Mouse (Mus musculus): Measurements from ENCODE around the gene Ddx58. TPM values are rescaled to one million over a fixed set of nuclear protein-coding genes. Genes with fewer than 3 reads are reported as not detected.

Ddx58 gene
- polyA plus RNA-seq, 1 experiment from 2014 or later, result 3.4 TPM

DNA sequence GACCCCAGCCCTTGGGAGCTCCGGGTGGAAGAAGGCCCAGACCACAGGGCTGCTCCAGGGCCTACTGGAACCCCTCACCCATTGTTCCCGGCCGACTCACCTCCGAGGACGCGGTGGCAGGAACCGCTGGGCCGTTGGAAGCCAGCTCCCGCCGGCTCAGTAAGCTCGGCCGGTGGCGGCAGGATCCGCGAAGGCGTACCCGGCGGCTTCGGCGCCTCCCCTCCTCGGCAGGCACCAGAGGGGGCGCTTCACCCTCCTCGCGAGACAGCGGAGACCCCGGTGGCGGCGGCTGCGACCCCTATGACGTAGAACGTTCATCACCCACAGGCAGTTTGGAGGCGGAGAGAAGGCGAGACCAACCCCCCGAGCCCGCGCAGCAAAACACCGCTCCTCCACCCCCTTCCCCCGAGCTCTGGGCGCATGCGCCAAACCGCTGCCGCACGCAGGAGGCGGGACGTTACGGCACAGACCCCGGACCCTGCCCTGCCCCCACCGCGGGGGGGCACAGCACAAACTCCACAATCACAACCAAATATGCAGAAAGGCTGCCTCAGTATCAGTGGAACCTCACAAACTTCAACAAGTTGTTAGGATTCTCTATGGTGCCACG lies 28.7 kb upstream of the Ddx58 start:
- peaks cover 8% of the 10 kb centered on the region; the same call in 1 of the 2 replicates for H3K4me1 ChIP-seq (replicated peaks; ENCODE audit: control insufficient read depth, insufficient read depth, low read length)
- H3K27me3 ChIP-seq (ENCODE audit: control insufficient read depth, insufficient read depth, low read length), result no peaks in the 10 kb centered on the region
- no peaks in the 10 kb centered on the region for H3K9me3 ChIP-seq (ENCODE audit: control insufficient read depth, low read length)
- WGBS, result under 1% methylated on average over 48 of the region's 50 CpGs
- peak overlapping the region; percentile 79 for H3K4me3 ChIP-seq (ENCODE audit: low read depth, low read length)
- H3K27ac ChIP-seq (ENCODE audit: low read depth, low read length), result peak overlapping the region; percentile 92
- ATAC-seq (replicated peaks; ENCODE audit: low FRiP score) (peak; percentile 84), DNase-seq (ENCODE audit: low spot score) (peak; percentile 98)
- H3K36me3 ChIP-seq (ENCODE audit: control insufficient read depth, insufficient read depth, low read length), result no peaks in the 10 kb centered on the region; the same call in 1 of the 2 replicates
- peak overlapping the region; percentile 62 for H3K9ac ChIP-seq (ENCODE audit: low read length)
- H3K4me2 ChIP-seq (ENCODE audit: low read depth, low read length, severe bottlenecking), result peak overlapping the region; percentile 81

- no peaks in the 10 kb centered on the region for H3K27me3 ChIP-seq (ENCODE audit: control insufficient read depth, insufficient read depth, low read length)
- H3K9me3 ChIP-seq (ENCODE audit: control insufficient read depth, low read length), result no peaks in the 10 kb centered on the region
- ATAC-seq (replicated peaks; ENCODE audit: low FRiP score) (no peak; the same call in 1 of the 2 replicates), DNase-seq (ENCODE audit: low spot score) (no peak)
- no peaks in the 10 kb centered on the region; the same call in 1 of the 2 replicates for H3K36me3 ChIP-seq (ENCODE audit: control insufficient read depth, insufficient read depth, low read length)
- peak overlapping the region; percentile 79 for H3K4me3 ChIP-seq (ENCODE audit: low read depth, low read length)
- WGBS, result 80% methylated on average over 7 of the region's 7 CpGs
- H3K4me1 ChIP-seq (replicated peaks; ENCODE audit: control insufficient read depth, insufficient read depth, low read length), result peaks cover 8% of the 10 kb centered on the region; the same call in 1 of the 2 replicates
- H3K9ac ChIP-seq (ENCODE audit: low read length), result peak overlapping the region; percentile 62
- H3K27ac ChIP-seq (ENCODE audit: low read depth, low read length), result no peak overlapping the region
- peak overlapping the region; percentile 81 for H3K4me2 ChIP-seq (ENCODE audit: low read depth, low read length, severe bottlenecking)
Measured at GRCm38 (mm10) chr4:40267681-40268080, 28.1 kb upstream of the Ddx58 start.

DNA sequence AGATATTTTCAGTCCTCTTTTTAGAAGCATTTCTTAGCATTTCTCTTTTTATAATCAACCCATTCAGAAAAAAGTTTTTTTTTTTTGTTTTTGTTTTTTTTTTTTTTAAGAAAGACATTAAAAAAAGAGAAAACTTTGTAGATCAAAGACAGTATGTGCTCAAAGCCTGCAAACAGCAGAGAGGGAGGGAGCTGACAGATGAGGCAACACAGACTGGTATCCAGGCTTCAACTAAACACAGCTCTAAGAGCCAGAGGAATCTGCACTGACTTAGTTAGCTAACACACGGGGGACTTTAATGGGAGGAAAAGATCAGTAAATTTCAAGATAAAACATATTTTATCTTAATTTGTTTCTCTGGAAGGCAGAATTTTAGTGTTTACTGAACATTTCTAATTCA lies 24.7 kb upstream of the Ddx58 start:
- Histone ChIP-seq H3K27ac (ENCODE audit: low read depth, low read length) (no peak overlapping the region), H3K36me3 (ENCODE audit: control insufficient read depth, insufficient read depth, low read length) (peaks cover 15% of the 10 kb centered on the region; the same call in 1 of the 2 replicates), H3K4me2 (ENCODE audit: low read depth, low read length, severe bottlenecking) (no peak overlapping the region), H3K9me3 (ENCODE audit: control insufficient read depth, low read length) (no peaks in the 10 kb centered on the region), H3K4me1 (replicated peaks; ENCODE audit: control insufficient read depth, insufficient read depth, low read length) (peaks cover 8% of the 10 kb centered on the region; the same call in 1 of the 2 replicates), H3K27me3 (ENCODE audit: control insufficient read depth, insufficient read depth, low read length) (no peaks in the 10 kb centered on the region), H3K4me3 (ENCODE audit: low read depth, low read length) (no peak overlapping the region), H3K9ac (ENCODE audit: low read length) (no peak overlapping the region)
- ATAC-seq (replicated peaks; ENCODE audit: low FRiP score) (no peak), DNase-seq (ENCODE audit: low spot score) (no peak)
- 95% methylated on average over 1 of the region's 1 CpGs for WGBS

GRCm38 (mm10) chr4:40254385-40255103 lies 14.9 kb upstream of the Ddx58 start:
- no peak overlapping the region for H3K4me2 ChIP-seq (ENCODE audit: low read depth, low read length, severe bottlenecking)
- no peaks in the 10 kb centered on the region for H3K27me3 ChIP-seq (ENCODE audit: control insufficient read depth, insufficient read depth, low read length)
- H3K4me3 ChIP-seq (ENCODE audit: low read depth, low read length), result no peak overlapping the region
- H3K9me3 ChIP-seq (ENCODE audit: control insufficient read depth, low read length), result no peaks in the 10 kb centered on the region
- WGBS, result 89% methylated on average over 8 of the region's 8 CpGs
- H3K4me1 ChIP-seq (replicated peaks; ENCODE audit: control insufficient read depth, insufficient read depth, low read length), result no peaks in the 10 kb centered on the region
- DNase-seq (ENCODE audit: low spot score) (no peak), ATAC-seq (replicated peaks; ENCODE audit: low FRiP score) (no peak)
- H3K36me3 ChIP-seq (ENCODE audit: control insufficient read depth, insufficient read depth, low read length), result peaks cover 3% of the 10 kb centered on the region; the same call in 1 of the 2 replicates
- H3K9ac ChIP-seq (ENCODE audit: low read length), result no peak overlapping the region
- no peak overlapping the region for H3K27ac ChIP-seq (ENCODE audit: low read depth, low read length)

DNA sequence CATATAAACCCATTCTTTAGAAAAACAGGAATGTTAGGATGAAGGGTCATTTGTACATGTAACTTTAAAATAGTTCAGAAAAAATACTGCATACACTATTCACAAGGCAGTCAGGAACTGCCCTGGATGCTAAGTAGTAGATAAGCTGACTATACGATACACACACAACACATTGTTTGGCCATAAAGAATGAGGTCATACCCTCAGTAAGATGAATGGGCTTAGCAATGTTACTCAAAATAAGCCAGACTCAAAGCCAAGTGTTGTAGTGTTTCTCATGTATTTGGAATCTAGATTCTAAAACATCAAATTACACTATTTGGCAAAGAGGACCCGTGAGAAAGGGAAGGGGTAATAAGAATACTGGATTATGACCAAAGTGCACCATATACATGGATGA lies 14.1 kb upstream of the Ddx58 start:
- Histone ChIP-seq H3K4me1 (replicated peaks; ENCODE audit: control insufficient read depth, insufficient read depth, low read length) (no peaks in the 10 kb centered on the region), H3K9ac (ENCODE audit: low read length) (no peak overlapping the region), H3K9me3 (ENCODE audit: control insufficient read depth, low read length) (no peaks in the 10 kb centered on the region), H3K27ac (ENCODE audit: low read depth, low read length) (no peak overlapping the region), H3K4me2 (ENCODE audit: low read depth, low read length, severe bottlenecking) (no peak overlapping the region), H3K4me3 (ENCODE audit: low read depth, low read length) (no peak overlapping the region), H3K27me3 (ENCODE audit: control insufficient read depth, insufficient read depth, low read length) (no peaks in the 10 kb centered on the region), H3K36me3 (ENCODE audit: control insufficient read depth, insufficient read depth, low read length) (no peaks in the 10 kb centered on the region)
- 88% methylated on average over 2 of the region's 2 CpGs for WGBS
- ATAC-seq (replicated peaks; ENCODE audit: low FRiP score) (no peak), DNase-seq (ENCODE audit: low spot score) (no peak)

DNA sequence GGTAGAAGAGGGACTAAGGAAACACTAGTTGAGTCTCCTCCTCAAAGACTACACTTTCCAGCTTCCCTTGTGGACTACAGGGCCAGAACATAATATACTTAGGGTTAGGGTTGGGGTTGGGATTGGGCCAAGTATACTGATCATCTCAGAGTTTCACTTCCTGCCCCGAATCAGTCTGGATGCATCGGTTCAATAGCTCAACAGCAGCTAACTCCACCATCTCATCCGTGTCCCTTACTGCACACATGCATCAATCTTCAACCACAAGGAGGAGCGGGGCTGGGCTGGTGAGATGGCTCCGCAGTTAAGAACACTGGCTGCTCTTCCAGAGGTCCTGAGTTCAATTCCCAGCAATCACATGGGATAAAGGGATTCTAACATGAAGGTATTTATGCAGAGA lies 11.4 kb upstream of the Ddx58 start:
- H3K36me3 ChIP-seq (ENCODE audit: control insufficient read depth, insufficient read depth, low read length), result no peaks in the 10 kb centered on the region
- no peaks in the 10 kb centered on the region for H3K27me3 ChIP-seq (ENCODE audit: control insufficient read depth, insufficient read depth, low read length)
- no peak overlapping the region for H3K9ac ChIP-seq (ENCODE audit: low read length)
- WGBS, result 92% methylated on average over 5 of the region's 5 CpGs
- no peaks in the 10 kb centered on the region for H3K9me3 ChIP-seq (ENCODE audit: control insufficient read depth, low read length)
- H3K4me2 ChIP-seq (ENCODE audit: low read depth, low read length, severe bottlenecking), result no peak overlapping the region
- no peak for ATAC-seq (replicated peaks; ENCODE audit: low FRiP score)
- no peak for DNase-seq (ENCODE audit: low spot score)
- no peak overlapping the region for H3K4me3 ChIP-seq (ENCODE audit: low read depth, low read length)
- no peak overlapping the region for H3K27ac ChIP-seq (ENCODE audit: low read depth, low read length)
- H3K4me1 ChIP-seq (replicated peaks; ENCODE audit: control insufficient read depth, insufficient read depth, low read length), result no peaks in the 10 kb centered on the region

DNA sequence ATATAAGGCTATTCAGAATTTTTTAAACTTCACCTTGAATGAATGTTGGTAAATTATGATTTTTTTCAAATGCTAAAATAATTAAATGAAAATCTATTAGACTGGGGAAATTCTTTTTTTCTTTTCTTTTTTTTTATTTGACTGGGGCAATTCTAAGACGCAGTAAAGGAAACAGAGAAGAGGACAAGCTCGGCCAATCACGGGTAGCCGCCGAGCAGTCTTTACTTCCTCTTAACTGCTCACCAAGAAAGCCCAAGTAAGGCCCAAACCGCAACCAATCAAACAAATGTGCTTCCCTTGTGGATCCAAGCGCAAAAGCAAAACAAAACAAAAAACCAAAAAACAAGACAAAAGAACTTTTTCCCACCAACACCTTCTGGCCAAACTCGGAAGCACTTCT lies 4.4 kb upstream of the Ddx58 start:
- H3K9me3 ChIP-seq (ENCODE audit: control insufficient read depth, low read length), result no peaks in the 10 kb centered on the region
- H3K4me2 ChIP-seq (ENCODE audit: low read depth, low read length, severe bottlenecking), result no peak overlapping the region
- H3K27ac ChIP-seq (ENCODE audit: low read depth, low read length), result no peak overlapping the region
- no peaks in the 10 kb centered on the region for H3K36me3 ChIP-seq (ENCODE audit: control insufficient read depth, insufficient read depth, low read length)
- no peak overlapping the region for H3K4me3 ChIP-seq (ENCODE audit: low read depth, low read length)
- H3K27me3 ChIP-seq (ENCODE audit: control insufficient read depth, insufficient read depth, low read length), result no peaks in the 10 kb centered on the region
- DNase-seq (ENCODE audit: low spot score), result no peak
- H3K4me1 ChIP-seq (replicated peaks; ENCODE audit: control insufficient read depth, insufficient read depth, low read length), result peaks cover under 1% of the 10 kb centered on the region; the same call in 1 of the 2 replicates
- WGBS, result 84% methylated on average over 8 of the region's 8 CpGs
- ATAC-seq (replicated peaks; ENCODE audit: low FRiP score), result no peak
- no peak overlapping the region for H3K9ac ChIP-seq (ENCODE audit: low read length)

- H3K4me2 ChIP-seq (ENCODE audit: low read depth, low read length, severe bottlenecking), result no peak overlapping the region
- no peak for ATAC-seq (replicated peaks; ENCODE audit: low FRiP score)
- H3K36me3 ChIP-seq (ENCODE audit: control insufficient read depth, insufficient read depth, low read length), result no peaks in the 10 kb centered on the region
- 85% methylated on average over 4 of the region's 4 CpGs for WGBS
- H3K27ac ChIP-seq (ENCODE audit: low read depth, low read length), result no peak overlapping the region
- H3K27me3 ChIP-seq (ENCODE audit: control insufficient read depth, insufficient read depth, low read length), result no peaks in the 10 kb centered on the region
- peaks cover 5% of the 10 kb centered on the region; the same call in 1 of the 2 replicates for H3K4me1 ChIP-seq (replicated peaks; ENCODE audit: control insufficient read depth, insufficient read depth, low read length)
- no peak for DNase-seq (ENCODE audit: low spot score)
- H3K9ac ChIP-seq (ENCODE audit: low read length), result no peak overlapping the region
- no peak overlapping the region for H3K4me3 ChIP-seq (ENCODE audit: low read depth, low read length)
- no peaks in the 10 kb centered on the region for H3K9me3 ChIP-seq (ENCODE audit: control insufficient read depth, low read length)
Measured at GRCm38 (mm10) chr4:40243006-40243405, 3.4 kb upstream of the Ddx58 start.
